Mouse (Mus musculus): ENCODE results near the gene H2al1f.
"Not testable (repeated sequence)": the region's sequence is repeated elsewhere in the genome, so short reads cannot be mapped to it uniquely, and the experiment has no call there.

Gene H2al1f

DNA sequence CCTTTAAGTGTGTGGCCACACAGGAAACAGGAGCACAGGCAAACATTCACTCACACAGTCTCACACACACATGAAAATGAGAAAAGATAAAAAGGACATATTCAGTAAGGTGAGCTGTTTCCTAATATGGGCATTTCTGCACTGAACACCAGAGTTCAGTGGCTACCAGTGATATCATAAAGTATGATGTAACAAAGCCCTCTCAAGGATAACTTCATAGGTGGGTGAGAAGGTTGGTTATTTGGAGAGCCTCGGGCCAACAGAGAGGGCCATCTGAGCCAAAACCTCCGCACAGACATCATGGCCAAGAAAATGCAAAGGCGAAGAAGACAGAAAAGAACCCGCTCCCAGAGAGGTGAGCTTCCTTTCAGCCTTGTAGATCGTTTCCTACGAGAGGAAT, at the start of gene H2al1f:
Gene H2al1f, plus strand, starts transcription at position 301 of the 400 bp plus-strand sequence.
- not testable (repeated sequence) for DNase-seq

DNA sequence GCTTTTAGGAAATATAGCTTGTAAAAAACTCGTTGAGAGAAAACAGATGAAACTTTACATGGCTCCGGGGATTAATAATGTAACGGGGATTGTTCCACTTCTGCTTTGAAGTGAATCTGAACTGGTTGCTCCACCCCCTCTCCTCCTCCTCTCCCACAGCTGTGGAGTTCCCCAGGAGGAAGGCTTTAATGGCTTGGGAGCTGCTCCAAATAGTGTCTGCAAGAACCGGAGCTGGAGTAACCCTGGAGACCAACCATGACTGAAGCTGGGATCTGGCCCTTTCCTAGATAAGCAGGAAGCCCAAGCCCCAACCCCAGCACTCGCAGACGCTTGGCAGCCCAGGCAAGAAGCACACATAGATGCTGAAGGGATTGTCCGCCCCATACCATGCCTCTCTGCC, 47.2 kb upstream of the H2al1f start:
- no peak for DNase-seq

DNA sequence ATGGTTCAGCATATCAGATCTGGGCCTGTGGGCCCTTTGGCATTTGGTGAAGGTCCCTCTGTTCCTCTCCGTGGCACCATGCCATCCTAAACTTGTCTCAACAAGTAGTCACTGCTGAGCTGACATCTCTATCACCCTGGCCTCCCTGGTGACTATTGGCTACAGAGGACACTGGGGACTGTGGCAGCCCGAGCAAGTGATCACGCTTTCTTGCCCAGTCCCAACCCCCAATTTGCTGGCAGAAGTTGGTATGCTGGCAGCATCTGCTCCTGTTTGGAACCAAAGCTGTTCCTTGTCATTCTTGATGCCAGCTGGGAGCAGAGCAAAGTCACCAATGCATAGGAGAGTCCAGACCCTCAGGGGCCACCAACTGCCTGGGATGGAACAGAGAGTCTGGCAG, 45.9 kb upstream of the H2al1f start:
- DNase-seq = peak; percentile 22

DNA sequence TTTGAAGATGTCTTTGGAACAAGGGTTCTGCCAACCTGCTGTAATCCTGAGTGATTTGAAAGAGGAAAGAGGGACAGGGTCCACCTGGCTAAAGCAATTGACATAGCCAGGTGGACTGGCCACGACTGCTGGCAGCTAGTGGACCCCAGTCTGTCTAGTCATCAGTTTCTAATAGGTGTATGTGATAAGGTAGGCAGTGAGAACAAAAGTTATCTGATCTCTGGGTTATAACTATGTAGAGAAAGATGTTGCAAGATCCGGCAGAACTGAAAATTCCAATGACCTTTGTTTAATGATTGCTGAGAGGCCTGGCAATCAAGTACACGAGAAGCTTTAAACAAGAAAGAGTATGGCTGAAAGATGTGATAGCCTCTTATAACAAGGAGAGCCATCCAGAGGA, 41.8 kb upstream of the H2al1f start:
- no peak for DNase-seq

DNA sequence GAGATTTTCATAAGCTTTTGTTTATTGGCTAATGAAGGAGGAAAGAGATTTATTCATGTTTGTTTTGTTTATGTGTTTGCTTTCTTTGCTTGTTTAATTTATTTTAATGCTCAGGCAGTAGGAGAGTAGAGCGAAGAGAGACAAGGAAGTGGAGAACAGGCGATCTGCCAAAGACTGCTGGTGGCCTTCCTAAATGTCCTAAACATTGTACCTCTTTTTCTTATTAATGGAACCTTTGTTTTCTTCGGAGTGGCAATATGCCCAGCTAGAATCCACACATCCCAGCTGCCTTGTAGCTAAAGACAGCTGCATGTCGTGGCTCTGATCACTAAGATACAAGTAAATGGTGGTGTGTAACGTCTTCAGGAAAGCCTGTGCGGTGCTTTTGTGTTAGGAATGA, 37.9 kb upstream of the H2al1f start:
- DNase-seq = no peak

DNA sequence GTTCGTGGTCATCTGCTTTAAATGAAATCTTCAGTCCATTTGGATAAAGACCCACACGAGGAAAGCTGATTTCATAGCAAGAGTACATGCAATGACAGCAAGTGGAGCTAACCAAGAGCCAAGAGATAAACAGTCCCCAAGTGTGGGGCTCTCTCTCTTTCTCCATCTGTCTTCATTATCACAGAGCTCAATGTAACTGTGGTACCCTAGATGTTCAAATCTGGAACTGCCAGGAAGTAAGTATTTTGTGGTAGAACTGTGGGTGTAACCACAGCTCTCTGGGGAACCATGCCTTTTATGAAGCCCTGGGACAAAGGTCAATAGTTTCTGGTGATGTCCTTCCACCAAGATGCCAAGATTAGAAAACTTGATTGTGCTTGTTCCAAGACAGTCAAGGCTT, 34.2 kb upstream of the H2al1f start:
- DNase-seq = no peak

DNA sequence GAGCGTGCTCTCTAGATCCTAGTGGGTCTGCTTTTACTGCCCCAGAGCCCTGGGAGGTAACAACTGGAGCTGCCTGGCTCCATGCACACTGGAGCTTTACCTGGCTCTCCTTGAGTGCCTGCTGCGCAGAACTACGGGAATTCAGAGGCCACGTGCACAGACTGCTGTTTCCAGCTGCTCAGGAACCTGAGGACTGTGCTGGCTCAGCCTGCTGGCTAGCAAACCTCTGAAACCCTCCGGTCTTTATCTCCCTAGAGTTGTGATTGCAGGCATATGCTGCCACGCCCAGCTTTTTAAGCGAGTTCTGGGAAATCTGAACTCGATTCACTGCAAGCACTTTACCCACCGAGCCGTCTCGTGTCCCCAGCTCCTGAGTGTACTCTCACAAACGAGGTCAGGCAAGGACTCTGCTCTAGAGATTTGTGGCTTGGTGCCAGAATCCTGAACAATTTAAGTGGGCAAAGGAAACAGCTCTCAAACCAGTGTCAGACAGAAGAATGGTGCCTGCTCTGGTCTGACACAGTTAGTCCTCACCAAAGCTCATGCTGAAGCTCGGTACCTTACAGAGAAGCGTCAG, 26.6 kb upstream of the H2al1f start:
- DNase-seq = no peak

DNA sequence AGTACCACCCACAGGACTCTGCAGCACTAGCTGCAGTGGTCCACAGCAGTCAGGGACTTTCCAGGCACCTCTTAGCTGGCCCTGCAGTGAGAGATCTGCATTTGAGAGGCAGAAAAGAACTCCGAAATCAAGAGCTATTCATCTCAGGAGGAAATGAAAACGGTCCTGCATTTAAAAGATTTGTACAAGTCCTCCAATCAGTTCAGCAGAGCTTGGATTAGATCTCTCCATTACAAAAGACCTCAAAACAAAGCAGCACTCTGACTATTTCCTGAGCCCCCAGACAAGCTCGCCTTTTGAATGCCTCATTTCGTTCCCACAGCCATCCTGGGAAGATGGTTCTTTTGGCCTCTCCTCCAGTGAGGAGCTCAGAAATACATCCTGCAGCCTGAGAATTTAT, 25.7 kb upstream of the H2al1f start:
- no peak for DNase-seq

DNA sequence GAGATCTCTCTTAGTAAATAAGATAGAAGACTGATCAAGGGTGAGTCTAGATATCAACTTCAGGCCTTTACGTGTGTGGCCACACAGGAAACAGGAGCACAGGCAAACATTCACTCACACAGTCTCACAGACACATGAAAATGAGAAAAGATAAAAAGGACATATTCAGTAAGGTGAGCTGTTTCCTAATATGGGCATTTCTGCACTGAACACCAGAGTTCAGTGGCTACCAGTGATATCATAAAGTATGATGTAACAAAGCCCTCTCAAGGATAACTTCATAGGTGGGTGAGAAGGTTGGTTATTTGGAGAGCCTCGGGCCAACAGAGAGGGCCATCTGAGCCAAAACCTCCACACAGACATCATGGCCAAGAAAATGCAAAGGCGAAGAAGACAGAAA, 16.0 kb upstream of the H2al1f start, which contains the start of gene H2al1a:
Gene H2al1a, plus strand, starts transcription at position 301 of the 400 bp plus-strand sequence.
- DNase-seq = not testable (repeated sequence)

DNA sequence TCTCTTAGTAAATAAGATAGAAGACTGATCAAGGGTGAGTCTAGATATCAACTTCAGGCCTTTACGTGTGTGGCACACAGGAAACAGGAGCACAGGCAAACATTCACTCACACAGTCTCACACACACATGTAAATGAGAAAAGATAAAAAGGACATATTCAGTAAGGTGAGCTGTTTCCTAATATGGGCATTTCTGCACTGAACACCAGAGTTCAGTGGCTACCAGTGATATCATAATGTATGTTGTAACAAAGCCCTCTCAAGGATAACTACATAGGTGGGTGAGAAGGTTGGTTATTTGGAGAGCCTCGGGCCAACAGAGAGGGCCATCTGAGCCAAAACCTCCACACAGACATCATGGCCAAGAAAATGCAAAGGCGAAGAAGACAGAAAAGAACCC, 12.8 kb upstream of the H2al1f start, which contains the start of gene H2al1b:
Gene H2al1b, plus strand, starts transcription at position 301 of the 400 bp plus-strand sequence.
- DNase-seq = not testable (repeated sequence)

DNA sequence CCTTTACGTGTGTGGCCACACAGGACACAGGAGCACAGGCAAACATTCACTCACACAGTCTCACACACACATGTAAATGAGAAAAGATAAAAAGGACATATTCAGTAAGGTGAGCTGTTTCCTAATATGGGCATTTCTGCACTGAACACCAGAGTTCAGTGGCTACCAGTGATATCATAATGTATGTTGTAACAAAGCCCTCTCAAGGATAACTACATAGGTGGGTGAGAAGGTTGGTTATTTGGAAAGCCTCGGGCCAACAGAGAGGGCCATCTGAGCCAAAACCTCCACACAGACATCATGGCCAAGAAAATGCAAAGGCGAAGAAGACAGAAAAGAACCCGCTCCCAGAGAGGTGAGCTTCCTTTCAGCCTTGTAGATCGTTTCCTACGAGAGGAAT, 9.6 kb upstream of the H2al1f start, which contains the start of gene H2al1c:
Gene H2al1c, plus strand, starts transcription at position 301 of the 400 bp plus-strand sequence.
- DNase-seq = not testable (repeated sequence)

DNA sequence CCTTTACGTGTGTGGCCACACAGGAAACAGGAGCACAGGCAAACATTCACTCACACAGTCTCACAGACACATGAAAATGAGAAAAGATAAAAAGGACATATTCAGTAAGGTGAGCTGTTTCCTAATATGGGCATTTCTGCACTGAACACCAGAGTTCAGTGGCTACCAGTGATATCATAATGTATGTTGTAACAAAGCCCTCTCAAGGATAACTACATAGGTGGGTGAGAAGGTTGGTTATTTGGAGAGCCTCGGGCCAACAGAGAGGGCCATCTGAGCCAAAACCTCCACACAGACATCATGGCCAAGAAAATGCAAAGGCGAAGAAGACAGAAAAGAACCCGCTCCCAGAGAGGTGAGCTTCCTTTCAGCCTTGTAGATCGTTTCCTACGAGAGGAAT, 6.4 kb upstream of the H2al1f start, which contains the start of gene H2al1d:
Gene H2al1d, plus strand, starts transcription at position 301 of the 400 bp plus-strand sequence.
- not testable (repeated sequence) for DNase-seq

DNA sequence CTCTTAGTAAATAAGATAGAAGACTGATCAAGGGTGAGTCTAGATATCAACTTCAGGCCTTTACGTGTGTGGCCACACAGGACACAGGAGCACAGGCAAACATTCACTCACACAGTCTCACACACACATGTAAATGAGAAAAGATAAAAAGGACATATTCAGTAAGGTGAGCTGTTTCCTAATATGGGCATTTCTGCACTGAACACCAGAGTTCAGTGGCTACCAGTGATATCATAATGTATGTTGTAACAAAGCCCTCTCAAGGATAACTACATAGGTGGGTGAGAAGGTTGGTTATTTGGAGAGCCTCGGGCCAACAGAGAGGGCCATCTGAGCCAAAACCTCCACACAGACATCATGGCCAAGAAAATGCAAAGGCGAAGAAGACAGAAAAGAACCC, 3.3 kb upstream of the H2al1f start, which contains the start of gene H2al1e:
Gene H2al1e, plus strand, starts transcription at position 301 of the 400 bp plus-strand sequence.
- DNase-seq = not testable (repeated sequence)

DNA sequence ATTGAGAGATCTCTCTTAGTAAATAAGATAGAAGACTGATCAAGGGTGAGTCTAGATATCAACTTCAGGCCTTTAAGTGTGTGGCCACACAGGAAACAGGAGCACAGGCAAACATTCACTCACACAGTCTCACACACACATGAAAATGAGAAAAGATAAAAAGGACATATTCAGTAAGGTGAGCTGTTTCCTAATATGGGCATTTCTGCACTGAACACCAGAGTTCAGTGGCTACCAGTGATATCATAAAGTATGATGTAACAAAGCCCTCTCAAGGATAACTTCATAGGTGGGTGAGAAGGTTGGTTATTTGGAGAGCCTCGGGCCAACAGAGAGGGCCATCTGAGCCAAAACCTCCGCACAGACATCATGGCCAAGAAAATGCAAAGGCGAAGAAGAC, 3.0 kb downstream of the H2al1f start, which contains the start of gene H2al1g:
Gene H2al1g, plus strand, starts transcription at position 301 of the 400 bp plus-strand sequence.
- DNase-seq = not testable (repeated sequence)

DNA sequence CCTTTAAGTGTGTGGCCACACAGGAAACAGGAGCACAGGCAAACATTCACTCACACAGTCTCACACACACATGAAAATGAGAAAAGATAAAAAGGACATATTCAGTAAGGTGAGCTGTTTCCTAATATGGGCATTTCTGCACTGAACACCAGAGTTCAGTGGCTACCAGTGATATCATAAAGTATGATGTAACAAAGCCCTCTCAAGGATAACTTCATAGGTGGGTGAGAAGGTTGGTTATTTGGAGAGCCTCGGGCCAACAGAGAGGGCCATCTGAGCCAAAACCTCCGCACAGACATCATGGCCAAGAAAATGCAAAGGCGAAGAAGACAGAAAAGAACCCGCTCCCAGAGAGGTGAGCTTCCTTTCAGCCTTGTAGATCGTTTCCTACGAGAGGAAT, 6.2 kb downstream of the H2al1f start, which contains the start of gene H2al1h:
Gene H2al1h, plus strand, starts transcription at position 301 of the 400 bp plus-strand sequence.
- not testable (repeated sequence) for DNase-seq

DNA sequence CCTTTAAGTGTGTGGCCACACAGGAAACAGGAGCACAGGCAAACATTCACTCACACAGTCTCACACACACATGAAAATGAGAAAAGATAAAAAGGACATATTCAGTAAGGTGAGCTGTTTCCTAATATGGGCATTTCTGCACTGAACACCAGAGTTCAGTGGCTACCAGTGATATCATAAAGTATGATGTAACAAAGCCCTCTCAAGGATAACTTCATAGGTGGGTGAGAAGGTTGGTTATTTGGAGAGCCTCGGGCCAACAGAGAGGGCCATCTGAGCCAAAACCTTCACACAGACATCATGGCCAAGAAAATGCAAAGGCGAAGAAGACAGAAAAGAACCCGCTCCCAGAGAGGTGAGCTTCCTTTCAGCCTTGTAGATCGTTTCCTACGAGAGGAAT, 9.4 kb downstream of the H2al1f start, which contains the start of gene H2al1i:
Gene H2al1i, plus strand, starts transcription at position 301 of the 400 bp plus-strand sequence.
- DNase-seq = not testable (repeated sequence)

DNA sequence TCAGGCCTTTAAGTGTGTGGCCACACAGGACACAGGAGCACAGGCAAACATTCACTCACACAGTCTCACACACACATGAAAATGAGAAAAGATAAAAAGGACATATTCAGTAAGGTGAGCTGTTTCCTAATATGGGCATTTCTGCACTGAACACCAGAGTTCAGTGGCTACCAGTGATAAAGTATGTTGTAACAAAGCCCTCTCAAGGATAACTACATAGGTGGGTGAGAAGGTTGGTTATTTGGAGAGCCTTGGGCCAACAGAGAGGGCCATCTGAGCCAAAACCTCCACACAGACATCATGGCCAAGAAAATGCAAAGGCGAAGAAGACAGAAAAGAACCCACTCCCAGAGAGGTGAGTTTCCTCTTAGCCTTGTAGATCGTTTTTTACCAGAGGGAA, 12.6 kb downstream of the H2al1f start, which contains the start of gene H2al1j:
Gene H2al1j, plus strand, starts transcription at position 301 of the 400 bp plus-strand sequence.
- not testable (repeated sequence) for DNase-seq

DNA sequence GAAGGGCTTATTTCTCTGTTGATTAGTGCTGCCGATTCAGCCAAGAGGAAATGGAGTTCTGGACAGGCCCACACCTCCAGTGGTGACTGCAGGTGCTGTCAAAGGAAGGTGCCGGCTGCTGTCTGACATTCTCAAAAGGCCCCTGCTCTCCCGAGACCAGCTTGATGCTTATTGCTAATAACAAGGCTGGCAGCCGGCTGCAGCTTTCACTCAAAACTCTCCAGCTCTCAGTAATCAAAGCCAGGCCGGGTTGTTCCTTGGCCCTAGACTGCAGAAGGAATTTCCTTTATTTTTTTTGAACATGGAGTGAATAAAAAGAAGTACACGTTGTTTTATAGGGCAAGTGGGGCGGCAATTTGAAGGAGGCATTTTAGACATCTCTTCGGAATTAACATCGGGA, 30.8 kb downstream of the H2al1f start:
- peak; percentile 25 for DNase-seq

DNA sequence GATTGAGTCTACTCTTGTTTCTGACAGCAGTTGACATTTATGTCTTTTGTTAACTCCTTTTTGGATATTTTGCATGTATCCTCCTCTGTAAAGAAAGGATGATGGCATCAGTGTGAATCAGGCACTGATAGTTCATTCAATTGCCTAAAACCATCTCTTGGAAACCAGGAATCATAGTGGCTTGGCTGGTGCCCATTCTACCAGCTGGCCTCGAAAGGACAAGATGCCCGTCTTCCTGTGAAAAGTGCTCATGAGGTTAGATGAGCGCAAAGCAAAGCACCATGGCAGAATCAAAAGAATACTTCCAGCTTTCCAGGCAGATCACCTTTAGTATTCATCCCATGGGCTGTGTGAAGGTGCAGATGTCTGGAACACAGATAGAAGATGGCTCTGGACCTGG, 31.8 kb downstream of the H2al1f start:
- peak; percentile 63 for DNase-seq

DNA sequence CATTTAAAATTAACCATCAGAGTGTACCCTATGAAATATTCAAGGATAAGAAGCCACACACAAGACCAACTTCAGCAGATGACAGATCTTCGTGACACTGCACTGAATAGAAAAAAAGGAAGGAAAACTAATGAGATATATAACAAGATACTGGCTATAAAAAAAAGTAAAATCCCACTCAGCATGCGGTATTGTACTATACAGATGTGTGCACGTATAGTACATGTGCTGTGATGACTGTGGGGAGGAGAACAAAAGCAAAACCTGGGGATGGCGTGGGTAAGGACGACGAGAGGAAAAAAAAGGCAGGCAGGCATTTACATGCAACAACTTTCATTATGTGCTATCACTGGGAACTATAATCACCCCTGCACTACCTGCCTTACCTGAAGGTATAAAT, 45.9 kb downstream of the H2al1f start:
- DNase-seq = no peak

DNA sequence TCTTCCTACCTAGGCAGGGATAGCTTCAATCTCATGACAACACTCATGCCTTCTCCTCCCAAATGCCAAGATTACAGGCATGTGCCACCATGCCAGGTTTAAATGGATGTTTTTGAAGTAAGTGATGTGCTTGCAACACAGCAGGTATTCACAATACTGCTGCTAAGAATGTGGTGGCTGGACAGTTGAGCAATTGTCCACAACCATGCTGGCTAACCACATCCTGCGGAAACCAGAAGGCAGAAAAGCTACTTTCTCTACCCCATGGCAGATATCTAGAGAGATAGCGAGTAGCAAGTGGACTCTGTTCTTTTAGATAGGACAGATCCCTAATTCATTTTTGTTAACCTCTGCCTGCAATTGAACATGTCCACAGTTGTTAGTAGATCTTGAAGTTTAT, 46.3 kb downstream of the H2al1f start:
- no peak for DNase-seq

DNA sequence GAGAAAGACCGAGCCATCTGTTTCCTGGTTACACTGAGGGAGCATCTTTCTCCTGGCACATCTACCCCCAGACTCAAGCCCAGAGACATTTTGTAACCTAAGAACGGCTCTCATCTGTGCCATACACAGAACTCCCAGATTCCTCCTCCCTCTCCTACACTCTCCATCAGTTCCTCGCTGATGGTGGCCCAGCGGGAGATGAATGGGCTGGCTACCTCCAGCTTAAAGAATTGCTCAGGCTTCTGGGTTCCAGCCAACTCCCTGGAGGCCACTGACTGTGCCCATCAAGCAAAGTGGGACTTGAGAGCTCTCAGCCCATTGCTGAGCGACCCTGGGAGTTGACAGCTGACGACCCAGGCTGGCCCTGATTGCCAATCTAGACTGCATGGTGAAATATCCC, 48.9 kb downstream of the H2al1f start:
- peak; percentile 65 for DNase-seq

Measured in cerebellum, adult 9-10 months (tissue).